Mouse (Mus musculus) gastrocnemius, postnatal 4 days (tissue): ENCODE results near the gene Ano8. TPM values are rescaled to one million over a fixed set of nuclear protein-coding genes. Genes with fewer than 3 reads are reported as not detected.

Source experiments
- DNase-seq, 2 experiments: peaks; one replicate each; pipeline ENCODE4 v3.0.0; 2021 to 2022; ENCODE audit warnings: low spot score in 2 of 2, mixed read lengths in 2 of 2
- total RNA-seq, 2 experiments: library from RNA; stranded (reverse); gene quantifications; 2 replicates each; pipeline ENCODE4 v1.2.3; 2021

Ano8 gene
- total RNA-seq, 2 experiments from 2014 or later: 20.8 to 25.3 TPM

- no peak for DNase-seq
These were observed 18.6 kb upstream of the Ano8 start for GRCm38 (mm10) chr8:71504349-71504748.

- no peak for DNase-seq
These were observed 13.3 kb upstream of the Ano8 start for GRCm38 (mm10) chr8:71498816-71499690.

GRCm38 (mm10) chr8:71497881-71498501 is 12.2 kb upstream of the Ano8 start:
- DNase-seq: no peak

GRCm38 (mm10) chr8:71497077-71497645 is 11.4 kb upstream of the Ano8 start:
- DNase-seq: no peak

- peak; percentile 80 to 89 for DNase-seq
These were observed 10.7 kb upstream of the Ano8 start for GRCm38 (mm10) chr8:71496481-71496880.

- DNase-seq: no peak
These were observed 10.0 kb upstream of the Ano8 start for GRCm38 (mm10) chr8:71495811-71496210.

- peak; percentile 74 to 85 for DNase-seq
These were observed 9.3 kb upstream of the Ano8 start for GRCm38 (mm10) chr8:71495039-71495438.

GRCm38 (mm10) chr8:71488454-71488853 is 2.7 kb upstream of the Ano8 start:
- peak; percentile 64 to 83 for DNase-seq

- peak; percentile 69 to 85 for DNase-seq
These were observed 2.1 kb upstream of the Ano8 start, which contains the start of gene Gtpbp3 for GRCm38 (mm10) chr8:71487691-71488445. Gtpbp3 (plus strand) TSS chr8:71488103.

- no peak for DNase-seq
These were observed 370 bp upstream of the Ano8 start for GRCm38 (mm10) chr8:71486136-71486529.

GRCm38 (mm10) chr8:71484736-71485135 is 1.0 kb downstream of the Ano8 start:
- no peak for DNase-seq

- DNase-seq: no peak
These were observed 1.8 kb downstream of the Ano8 start for GRCm38 (mm10) chr8:71483932-71484331.

GRCm38 (mm10) chr8:71478943-71479342 is 6.8 kb downstream of the Ano8 start:
- no peak for DNase-seq

GRCm38 (mm10) chr8:71477196-71477845 is 8.4 kb downstream of the Ano8 start:
- no peak for DNase-seq

GRCm38 (mm10) chr8:71476099-71476940 is 9.4 kb downstream of the Ano8 start:
- peak; percentile 82 to 90 for DNase-seq

GRCm38 (mm10) chr8:71475702-71476075 is 10.1 kb downstream of the Ano8 start:
- no peak for DNase-seq

GRCm38 (mm10) chr8:71474785-71475701 is 10.7 kb downstream of the Ano8 start:
- no peak for DNase-seq

- no peak for DNase-seq
These were observed 11.4 kb downstream of the Ano8 start for GRCm38 (mm10) chr8:71474344-71474743.
